Mouse (Mus musculus): Measurements from ENCODE around the gene Plekhg4. TPM values are rescaled to one million over a fixed set of nuclear protein-coding genes. Genes with fewer than 3 reads are reported as not detected.
A peak's percentile ranks its signal among the peaks of the same experiment; 100 is the strongest.

Plekhg4 gene
- polyA plus RNA-seq, 1 experiment from 2014 or later: 0.09 TPM

GRCm38 (mm10) chr8:105353583-105354135, 19.4 kb upstream of the Plekhg4 start:
- WGBS (ENCODE audit: insufficient replicate concordance): 78% methylated on average over 8 of the region's 8 CpGs
- Histone ChIP-seq H3K9ac (no peak overlapping the region), H3K4me1 (replicated peaks) (peaks cover 9% of the 10 kb centered on the region), H3K27ac (no peak overlapping the region), H3K27me3 (peaks cover 50% of the 10 kb centered on the region), H3K4me2 (no peak overlapping the region), H3K4me3 (replicated peaks) (no peak overlapping the region), H3K36me3 (no peaks in the 10 kb centered on the region), H3K9me3 (replicated peaks) (no peaks in the 10 kb centered on the region)
- ATAC-seq (ENCODE audit: low read depth) (no peak), DNase-seq (no peak)

GRCm38 (mm10) chr8:105354549-105354948, 18.5 kb upstream of the Plekhg4 start:
- DNase-seq: no peak
- no peak for ATAC-seq (ENCODE audit: low read depth)
- WGBS (ENCODE audit: insufficient replicate concordance): 70% methylated on average over 4 of the region's 4 CpGs
- Histone ChIP-seq H3K27me3 (peaks cover 49% of the 10 kb centered on the region), H3K9me3 (replicated peaks) (no peaks in the 10 kb centered on the region), H3K4me1 (replicated peaks) (0 out of 2 replicates have a peak, but pooled peaks cover 1% of the 10 kb centered on the region), H3K9ac (no peak overlapping the region), H3K4me2 (no peak overlapping the region), H3K4me3 (replicated peaks) (no peak overlapping the region), H3K27ac (no peak overlapping the region), H3K36me3 (no peaks in the 10 kb centered on the region)

GRCm38 (mm10) chr8:105355179-105356024, 17.7 kb upstream of the Plekhg4 start:
- peak; percentile 20; the same call in 1 of the 2 replicates for ATAC-seq (ENCODE audit: low read depth)
- H3K27ac ChIP-seq: no peak overlapping the region
- H3K27me3 ChIP-seq: peaks cover 40% of the 10 kb centered on the region
- no peaks in the 10 kb centered on the region for H3K9me3 ChIP-seq (replicated peaks)
- H3K4me3 ChIP-seq (replicated peaks): no peak overlapping the region
- no peak for DNase-seq
- H3K4me2 ChIP-seq: no peak overlapping the region
- no peaks in the 10 kb centered on the region for H3K36me3 ChIP-seq
- 40% methylated on average over 26 of the region's 26 CpGs for WGBS (ENCODE audit: insufficient replicate concordance)
- no peak overlapping the region for H3K9ac ChIP-seq
- no peaks in the 10 kb centered on the region for H3K4me1 ChIP-seq (replicated peaks)

DNA sequence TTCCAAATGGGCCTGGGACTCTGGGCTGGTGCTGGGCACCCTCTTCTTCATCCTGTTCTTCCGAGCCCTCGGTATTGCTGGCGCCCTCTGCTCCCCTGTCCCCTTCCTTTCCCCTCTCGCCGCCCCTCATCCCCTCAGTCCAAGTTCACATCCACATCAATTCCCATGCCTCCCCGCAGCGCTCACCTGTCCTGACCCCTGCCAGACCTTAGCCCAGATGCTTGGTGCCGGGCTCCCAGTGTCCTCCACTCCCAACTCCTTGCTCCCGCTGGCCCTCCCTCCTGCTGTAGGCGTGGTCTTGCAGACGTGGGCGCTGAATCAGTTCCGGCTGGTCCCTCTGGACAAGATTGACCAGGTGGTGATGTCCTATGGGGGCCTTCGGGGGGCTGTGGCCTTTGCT, 16.4 kb upstream of the Plekhg4 start:
- H3K9me3 ChIP-seq (replicated peaks): no peaks in the 10 kb centered on the region
- no peaks in the 10 kb centered on the region for H3K4me1 ChIP-seq (replicated peaks)
- H3K9ac ChIP-seq: no peak overlapping the region
- peaks cover 27% of the 10 kb centered on the region for H3K27me3 ChIP-seq
- H3K36me3 ChIP-seq: no peaks in the 10 kb centered on the region
- ATAC-seq (ENCODE audit: low read depth) (no peak), DNase-seq (no peak)
- 80% methylated on average over 14 of the region's 14 CpGs for WGBS (ENCODE audit: insufficient replicate concordance)
- H3K4me2 ChIP-seq: no peak overlapping the region
- no peak overlapping the region for H3K27ac ChIP-seq
- H3K4me3 ChIP-seq (replicated peaks): no peak overlapping the region

GRCm38 (mm10) chr8:105359208-105359607, 13.9 kb upstream of the Plekhg4 start:
- Histone ChIP-seq H3K9me3 (replicated peaks) (no peaks in the 10 kb centered on the region), H3K9ac (no peak overlapping the region), H3K27me3 (peaks cover 7% of the 10 kb centered on the region; the same call in 1 of the 2 replicates), H3K4me3 (replicated peaks) (no peak overlapping the region), H3K4me1 (replicated peaks) (no peaks in the 10 kb centered on the region), H3K27ac (no peak overlapping the region), H3K4me2 (no peak overlapping the region), H3K36me3 (no peaks in the 10 kb centered on the region)
- no peak for ATAC-seq (ENCODE audit: low read depth)
- no peak for DNase-seq
- 70% methylated on average over 15 of the region's 15 CpGs for WGBS (ENCODE audit: insufficient replicate concordance)

DNA sequence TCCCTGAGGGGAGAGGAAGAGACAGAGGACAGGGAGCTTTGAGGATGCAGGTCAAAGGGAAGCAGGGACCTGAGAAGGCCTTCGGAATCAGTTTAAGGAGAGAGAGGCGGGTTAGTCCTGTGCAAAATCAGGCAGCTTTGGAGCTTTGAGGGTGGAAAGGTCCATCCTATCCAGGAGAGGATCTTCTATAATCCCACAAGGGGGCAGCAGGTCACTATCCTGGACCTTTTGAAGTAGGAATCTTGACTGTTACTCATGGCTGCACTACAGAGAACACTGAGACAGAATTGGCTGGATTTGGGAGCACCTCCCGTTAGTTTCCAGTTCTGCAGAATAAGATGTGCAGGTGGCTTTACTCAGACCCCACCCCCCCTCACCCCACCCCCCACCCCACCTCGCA, 13.4 kb upstream of the Plekhg4 start:
- ATAC-seq (ENCODE audit: low read depth) (no peak), DNase-seq (no peak)
- no peak overlapping the region for H3K27ac ChIP-seq
- WGBS (ENCODE audit: insufficient replicate concordance): 53% methylated on average over 4 of the region's 4 CpGs
- H3K4me1 ChIP-seq (replicated peaks): no peaks in the 10 kb centered on the region
- H3K4me2 ChIP-seq: no peak overlapping the region
- H3K27me3 ChIP-seq: peaks cover 7% of the 10 kb centered on the region; the same call in 1 of the 2 replicates
- no peak overlapping the region for H3K9ac ChIP-seq
- no peak overlapping the region for H3K4me3 ChIP-seq (replicated peaks)
- H3K36me3 ChIP-seq: no peaks in the 10 kb centered on the region
- no peaks in the 10 kb centered on the region for H3K9me3 ChIP-seq (replicated peaks)

- Histone ChIP-seq H3K4me3 (replicated peaks) (no peak overlapping the region), H3K27me3 (peaks cover 7% of the 10 kb centered on the region; the same call in 1 of the 2 replicates), H3K36me3 (no peaks in the 10 kb centered on the region), H3K9ac (no peak overlapping the region), H3K9me3 (replicated peaks) (no peaks in the 10 kb centered on the region), H3K4me1 (replicated peaks) (no peaks in the 10 kb centered on the region), H3K27ac (no peak overlapping the region; the same call in 1 of the 2 replicates), H3K4me2 (no peak overlapping the region)
- ATAC-seq (ENCODE audit: low read depth): no peak
- no peak for DNase-seq
- 52% methylated on average over 12 of the region's 12 CpGs for WGBS (ENCODE audit: insufficient replicate concordance)
Observed at GRCm38 (mm10) chr8:105361751-105362702, 11.0 kb upstream of the Plekhg4 start.

GRCm38 (mm10) chr8:105367107-105367506, 6.0 kb upstream of the Plekhg4 start:
- H3K27ac ChIP-seq: no peak overlapping the region
- no peak for DNase-seq
- H3K4me3 ChIP-seq (replicated peaks): no peak overlapping the region
- no peaks in the 10 kb centered on the region; the same call in 1 of the 2 replicates for H3K27me3 ChIP-seq
- no peaks in the 10 kb centered on the region for H3K36me3 ChIP-seq
- no peak overlapping the region for H3K4me2 ChIP-seq
- H3K9me3 ChIP-seq (replicated peaks): no peaks in the 10 kb centered on the region
- no peak overlapping the region for H3K9ac ChIP-seq
- H3K4me1 ChIP-seq (replicated peaks): no peaks in the 10 kb centered on the region
- 48% methylated on average over 2 of the region's 2 CpGs for WGBS (ENCODE audit: insufficient replicate concordance)
- ATAC-seq (ENCODE audit: low read depth): no peak

- Histone ChIP-seq H3K9ac (no peak overlapping the region), H3K4me1 (replicated peaks) (peaks cover 13% of the 10 kb centered on the region; the same call in 1 of the 2 replicates), H3K27me3 (0 out of 2 replicates have a peak, but pooled peaks cover 10% of the 10 kb centered on the region), H3K27ac (no peak overlapping the region), H3K9me3 (replicated peaks) (no peaks in the 10 kb centered on the region; the same call in 1 of the 2 replicates), H3K4me3 (replicated peaks) (no peak overlapping the region), H3K4me2 (no peak overlapping the region), H3K36me3 (no peaks in the 10 kb centered on the region)
- no peak for ATAC-seq (ENCODE audit: low read depth)
- no peak for DNase-seq
- 74% methylated on average over 9 of the region's 9 CpGs for WGBS (ENCODE audit: insufficient replicate concordance)
Observed at GRCm38 (mm10) chr8:105372473-105372872, 601 bp upstream of the Plekhg4 start.

DNA sequence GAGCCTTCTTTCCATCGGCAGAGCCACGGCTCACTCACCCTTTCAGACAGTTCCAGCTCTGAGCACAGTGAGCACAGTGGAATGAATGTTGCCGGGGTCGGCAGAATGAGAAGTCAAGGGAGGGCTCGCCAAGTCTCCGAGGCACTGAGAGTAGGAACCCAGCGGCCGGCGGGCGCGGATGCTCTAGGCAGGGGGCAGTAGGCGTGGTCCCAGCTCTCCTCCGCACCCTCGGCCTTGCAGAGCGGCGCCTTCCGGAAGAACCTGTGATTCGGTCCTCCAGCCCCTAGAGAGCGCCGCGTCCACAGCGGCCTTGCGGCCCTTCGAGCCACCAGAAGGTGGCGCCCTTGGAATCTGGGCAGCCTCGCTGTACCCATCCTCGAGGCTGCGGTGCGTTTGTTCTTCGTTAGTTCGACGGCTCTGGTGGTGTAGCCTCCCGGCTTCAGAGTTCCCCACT, 1.5 kb downstream of the Plekhg4 start:
- Histone ChIP-seq H3K9me3 (replicated peaks) (no peaks in the 10 kb centered on the region; the same call in 1 of the 2 replicates), H3K36me3 (no peaks in the 10 kb centered on the region), H3K27ac (no peak overlapping the region), H3K4me3 (replicated peaks) (no peak overlapping the region), H3K9ac (no peak overlapping the region), H3K4me2 (peak overlapping the region; percentile 41), H3K27me3 (0 out of 2 replicates have a peak, but pooled peaks cover 10% of the 10 kb centered on the region), H3K4me1 (replicated peaks) (peaks cover 13% of the 10 kb centered on the region; the same call in 1 of the 2 replicates)
- ATAC-seq (ENCODE audit: low read depth): 0 out of 2 replicates have a peak, but pooled peaks have one; percentile 54
- DNase-seq: peak; percentile 38
- WGBS (ENCODE audit: insufficient replicate concordance): 32% methylated on average over 33 of the region's 33 CpGs
